Mouse (Mus musculus): ENCODE results near the gene Vamp9.

GRCm38 (mm10) chr5:99859637-99860433, 46.2 kb upstream of the Vamp9 start:
- TF ChIP-seq CTCF (IDR thresholded peaks at IDR 0.05; ENCODE audit: low read depth) (no peak), EP300 (optimal IDR thresholded peaks at IDR 0.05) (no peak)

Data from stomach, postnatal 0 days (tissue).